Mouse (Mus musculus) skeletal muscle tissue, adult 2 months (tissue): ENCODE data around the gene Col6a6.

Source experiments
- DNase-seq: peaks from one replicate; pipeline ENCODE4 v3.0.0-alpha.2; 2012; ENCODE audit warnings: low read depth, low spot score

Gene Col6a6

GRCm38 (mm10) chr9:105739446-105739845 lies 88.5 kb downstream of the Col6a6 start:
- peak; percentile 28 for DNase-seq

GRCm38 (mm10) chr9:105737448-105737847 lies 90.5 kb downstream of the Col6a6 start:
- peak; percentile 57 for DNase-seq

- DNase-seq, result no peak
These were observed 92.8 kb downstream of the Col6a6 start for GRCm38 (mm10) chr9:105735195-105735594.

GRCm38 (mm10) chr9:105734651-105735050 lies 93.3 kb downstream of the Col6a6 start:
- DNase-seq, result no peak

- DNase-seq, result peak; percentile 80
These were observed 96.0 kb downstream of the Col6a6 start for GRCm38 (mm10) chr9:105731976-105732375.

- no peak for DNase-seq
These were observed 107.5 kb downstream of the Col6a6 start for GRCm38 (mm10) chr9:105720430-105720829.

GRCm38 (mm10) chr9:105719851-105720395 lies 108.0 kb downstream of the Col6a6 start:
- no peak for DNase-seq

- DNase-seq, result no peak
These were observed 108.6 kb downstream of the Col6a6 start for GRCm38 (mm10) chr9:105719367-105719766.

GRCm38 (mm10) chr9:105712049-105712448 lies 115.9 kb downstream of the Col6a6 start:
- no peak for DNase-seq

GRCm38 (mm10) chr9:105705011-105705410 lies 122.9 kb downstream of the Col6a6 start:
- no peak for DNase-seq

GRCm38 (mm10) chr9:105704226-105704932 lies 123.6 kb downstream of the Col6a6 start:
- peak; percentile 15 for DNase-seq

- DNase-seq, result peak; percentile 79
These were observed 126.0 kb downstream of the Col6a6 start for GRCm38 (mm10) chr9:105701966-105702365.

- no peak for DNase-seq
These were observed 127.3 kb downstream of the Col6a6 start for GRCm38 (mm10) chr9:105700702-105701101.

- DNase-seq, result no peak
These were observed 130.1 kb downstream of the Col6a6 start for GRCm38 (mm10) chr9:105697764-105698396.

GRCm38 (mm10) chr9:105696818-105697564 lies 131.0 kb downstream of the Col6a6 start:
- peak; percentile 18 for DNase-seq

- DNase-seq, result peak; percentile 55
These were observed 134.1 kb downstream of the Col6a6 start for GRCm38 (mm10) chr9:105693854-105694253.

GRCm38 (mm10) chr9:105693056-105693455 lies 134.9 kb downstream of the Col6a6 start:
- DNase-seq, result no peak

- no peak for DNase-seq
These were observed 135.5 kb downstream of the Col6a6 start for GRCm38 (mm10) chr9:105692472-105692871.

GRCm38 (mm10) chr9:105689485-105689884 lies 138.5 kb downstream of the Col6a6 start:
- no peak for DNase-seq

GRCm38 (mm10) chr9:105684549-105685165 lies 143.3 kb downstream of the Col6a6 start:
- no peak for DNase-seq

GRCm38 (mm10) chr9:105681386-105681785 lies 146.6 kb downstream of the Col6a6 start:
- no peak for DNase-seq

GRCm38 (mm10) chr9:105675941-105676340 lies 152.0 kb downstream of the Col6a6 start:
- no peak for DNase-seq
